Mouse (Mus musculus) testis, adult 2 months (tissue): Measurements from ENCODE around the gene Mycbp2.

Source experiments
- CTCF ChIP-seq: fragments of 200-500 bp; IDR thresholded peaks from 2 replicates; pipeline ENCODE4 v1.5.1; 2012; ENCODE audit warnings: low read depth, mild to moderate bottlenecking, inconsistent platforms, low read length, moderate library complexity; ENCODE audit not compliant: control insufficient read depth, insufficient read depth, insufficient replicate concordance
- POLR2A ChIP-seq: fragments of 200-500 bp; IDR thresholded peaks from 2 replicates; pipeline ENCODE4 v1.6.1; 2012; ENCODE audit warnings: low read depth, mild to moderate bottlenecking, inconsistent platforms, low read length, moderate library complexity; ENCODE audit not compliant: control insufficient read depth

DNA sequence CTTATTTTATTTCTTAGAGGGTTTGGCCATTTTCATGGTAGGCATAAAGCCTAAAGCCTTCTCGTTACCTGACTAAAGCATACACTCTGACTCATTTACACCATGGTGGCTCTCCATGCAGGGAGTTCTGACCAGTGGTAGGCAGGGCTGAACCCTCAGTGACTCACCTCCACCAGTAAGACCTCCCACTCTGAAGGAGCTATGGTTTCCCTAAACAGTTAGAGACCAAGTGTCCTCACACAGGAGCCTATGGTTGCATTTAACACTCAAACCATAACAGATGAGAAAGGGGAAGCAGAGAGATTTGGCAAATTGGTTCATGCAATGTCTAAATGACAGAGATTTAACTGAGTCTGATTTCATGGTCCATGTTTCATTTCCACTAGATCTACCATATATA is 28.9 kb upstream of the Mycbp2 start:
- TF ChIP-seq POLR2A, result no peak
- TF ChIP-seq CTCF, result no peak
